Mouse (Mus musculus): Measurements from ENCODE around the gene Abr.
A peak's percentile ranks its signal among the peaks of the same experiment; 100 is the strongest.

Abr gene

DNA sequence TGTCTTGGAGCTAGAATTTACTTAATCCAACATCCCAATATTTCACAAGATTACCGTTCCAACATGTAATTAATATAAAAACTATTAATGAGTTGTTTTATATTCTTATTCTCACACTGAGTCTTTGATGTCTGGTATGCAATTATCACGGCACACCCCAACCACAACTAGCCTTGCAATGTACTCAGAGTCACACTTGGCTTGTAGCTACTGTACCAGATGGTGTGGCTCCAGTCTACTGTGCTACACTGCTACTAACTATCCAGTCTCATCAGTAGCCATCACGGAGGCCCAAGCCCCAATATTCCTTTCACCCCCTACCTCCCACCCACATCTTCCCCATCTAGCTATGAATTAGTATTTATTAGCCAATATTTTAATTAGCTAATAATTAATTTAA is 245.7 kb downstream of the Abr start:
- no peak for DNase-seq (ENCODE audit: extremely low spot score)

DNA sequence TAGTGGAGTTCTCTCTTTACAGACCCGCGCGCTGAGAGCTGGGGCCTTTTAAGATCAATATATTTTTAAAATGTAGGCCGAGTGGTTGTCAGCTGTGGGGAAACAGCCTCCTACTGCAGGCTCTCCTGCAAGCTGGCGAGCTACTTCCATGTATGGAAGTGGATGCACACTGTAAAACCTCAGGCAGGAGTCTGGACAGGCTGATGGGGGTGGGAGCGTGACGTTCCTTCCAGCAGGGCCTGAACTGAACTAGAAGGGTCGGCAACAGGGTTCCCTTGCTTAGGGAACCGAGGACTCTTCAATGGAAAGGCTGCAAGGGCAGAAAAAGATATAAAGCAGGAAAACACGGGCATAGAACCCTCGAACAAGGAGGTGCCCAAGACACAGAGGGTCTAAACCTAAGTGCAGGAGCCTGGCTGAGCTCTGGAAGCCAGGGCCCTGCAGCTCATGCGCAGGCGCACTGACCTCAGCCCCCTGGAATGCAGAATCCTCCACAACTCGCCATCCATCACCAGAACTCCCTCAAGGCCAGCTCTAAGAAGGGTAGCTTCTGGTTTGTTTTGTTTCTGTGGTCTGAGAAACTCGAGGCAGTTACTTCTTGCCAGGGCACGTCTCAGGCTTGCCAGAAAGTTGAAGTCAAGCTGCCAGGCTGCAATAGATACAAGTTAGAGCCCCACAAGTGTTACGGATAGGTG is 247.5 kb downstream of the Abr start:
- DNase-seq (ENCODE audit: extremely low spot score): peak; percentile 73

DNA sequence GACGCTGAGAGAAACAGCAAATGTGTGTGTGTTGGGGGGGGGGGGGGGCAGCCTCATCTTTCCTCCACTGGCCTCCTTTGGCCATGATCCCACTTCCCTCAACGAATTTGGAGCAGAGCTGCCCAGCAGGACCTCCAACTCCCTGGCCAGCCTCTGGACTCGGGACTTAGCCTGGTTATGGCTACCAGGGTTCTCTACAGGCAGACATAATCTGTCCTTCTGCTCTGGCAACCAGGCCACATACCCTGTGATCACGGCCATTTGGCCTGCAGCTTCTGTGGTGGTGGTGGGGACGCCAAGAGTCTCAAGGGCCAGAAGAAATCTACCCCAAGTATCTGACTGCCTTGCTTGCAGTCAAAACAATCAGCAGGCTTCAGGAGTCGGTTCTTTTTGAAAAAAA is 249.6 kb downstream of the Abr start:
- DNase-seq (ENCODE audit: extremely low spot score): no peak

DNA sequence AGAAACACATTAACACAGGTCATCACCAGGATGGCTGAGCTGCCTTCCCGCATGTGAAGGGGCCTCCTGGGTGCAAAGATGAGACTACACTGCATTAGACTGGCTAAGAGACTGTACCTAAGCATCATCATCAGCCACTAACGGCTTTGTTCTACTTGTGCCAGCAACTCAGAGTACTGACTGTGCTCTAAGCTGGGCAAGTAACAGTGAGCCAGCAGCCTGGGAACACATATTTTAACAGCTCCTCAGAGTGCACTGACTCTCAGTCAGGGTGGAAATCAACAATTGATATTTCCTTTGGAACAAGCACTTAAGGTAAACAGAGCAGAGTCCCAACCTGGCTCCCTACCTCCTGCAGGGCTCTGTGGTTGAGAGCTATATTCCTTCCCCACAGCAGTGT is 250.0 kb downstream of the Abr start:
- DNase-seq (ENCODE audit: extremely low spot score): no peak

DNA sequence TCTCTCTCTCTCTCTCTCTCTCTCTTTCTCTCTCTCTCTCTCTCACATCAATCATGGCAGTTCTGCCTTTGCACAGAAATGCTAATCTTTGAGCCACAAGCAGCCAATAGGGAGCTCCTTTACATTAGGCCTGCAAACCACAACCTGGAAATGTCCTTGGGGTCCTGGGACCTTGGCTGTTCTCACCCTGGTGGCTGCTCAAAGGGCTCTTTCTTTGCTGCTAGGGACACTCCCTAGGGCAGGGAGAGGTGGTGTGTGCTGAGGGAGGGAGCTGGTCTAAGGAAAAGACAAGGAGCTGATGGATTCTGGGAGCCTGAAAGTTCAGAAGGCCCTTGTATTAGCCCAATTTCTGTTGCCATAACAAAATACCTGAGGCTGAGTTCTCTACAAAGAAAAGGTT is 251.6 kb downstream of the Abr start:
- DNase-seq (ENCODE audit: extremely low spot score): no peak

All from embryo, embryonic 9.5 days (tissue).